Mouse (Mus musculus) left cerebral cortex, adult 9 months (tissue): ENCODE data around the gene Dusp16.

ENCODE experiments used
- DNase-seq, 2 experiments: peaks; one replicate each; pipeline ENCODE4 v3.0.0; 2022; ENCODE audit warnings: low spot score in 2 of 2

Gene Dusp16

GRCm38 (mm10) chr6:134791251-134792118 is 940 bp downstream of the Dusp16 start:
- DNase-seq: peak in 1 of 2 experiments; percentile 7

GRCm38 (mm10) chr6:134789100-134789499 is 3.3 kb downstream of the Dusp16 start:
- DNase-seq: no peak

GRCm38 (mm10) chr6:134786426-134786825 is 6.0 kb downstream of the Dusp16 start:
- no peak for DNase-seq

GRCm38 (mm10) chr6:134782900-134783299 is 9.5 kb downstream of the Dusp16 start:
- no peak for DNase-seq

GRCm38 (mm10) chr6:134781494-134781913 is 10.9 kb downstream of the Dusp16 start:
- DNase-seq: no peak

GRCm38 (mm10) chr6:134780024-134780423 is 12.4 kb downstream of the Dusp16 start:
- no peak for DNase-seq

GRCm38 (mm10) chr6:134773961-134774360 is 18.5 kb downstream of the Dusp16 start:
- no peak for DNase-seq

GRCm38 (mm10) chr6:134773292-134773893 is 19.0 kb downstream of the Dusp16 start:
- no peak for DNase-seq

GRCm38 (mm10) chr6:134770339-134770738 is 22.1 kb downstream of the Dusp16 start:
- DNase-seq: no peak

GRCm38 (mm10) chr6:134764441-134765061 is 27.9 kb downstream of the Dusp16 start:
- no peak for DNase-seq

GRCm38 (mm10) chr6:134763436-134763835 is 29.0 kb downstream of the Dusp16 start:
- no peak for DNase-seq

- DNase-seq: no peak
Measured at GRCm38 (mm10) chr6:134761808-134762207, 30.6 kb downstream of the Dusp16 start.

GRCm38 (mm10) chr6:134760926-134761544 is 31.4 kb downstream of the Dusp16 start:
- DNase-seq: peak; percentile 13 to 18

- DNase-seq: no peak
Measured at GRCm38 (mm10) chr6:134756058-134756457, 36.4 kb downstream of the Dusp16 start.

- no peak for DNase-seq
Measured at GRCm38 (mm10) chr6:134753858-134754257, 38.6 kb downstream of the Dusp16 start.

GRCm38 (mm10) chr6:134753412-134753811 is 39.0 kb downstream of the Dusp16 start:
- DNase-seq: no peak

GRCm38 (mm10) chr6:134751883-134752647 is 40.4 kb downstream of the Dusp16 start:
- no peak for DNase-seq

GRCm38 (mm10) chr6:134751087-134751486 is 41.3 kb downstream of the Dusp16 start:
- DNase-seq: no peak

- no peak for DNase-seq
Measured at GRCm38 (mm10) chr6:134748126-134748525, 44.3 kb downstream of the Dusp16 start.

GRCm38 (mm10) chr6:134745876-134746275 is 46.5 kb downstream of the Dusp16 start:
- no peak for DNase-seq

- no peak for DNase-seq
Measured at GRCm38 (mm10) chr6:134743568-134743967, 48.9 kb downstream of the Dusp16 start.
